In genomic region chr14:17406879-17407278, GRCm38 (mm10) we compare ENCODE assay signal across 22 mouse cellular contexts.
A peak's percentile ranks its signal among the peaks of the same experiment; 100 is the strongest.
DNase-seq lines count a peak whose midpoint lies in the region; ATAC-seq and TF ChIP-seq lines count a peak whose summit lies in the region.
"Had no signal": no experiment of that assay in that cellular context is flagged by ENCODE, and none has a peak within 500 bp of the region (broad histone marks: within the 10 kb centered on the region; RNA-seq: fewer than 3 reads in every experiment).

No protein-coding gene starts in this region.

- no peak overlapping the region for H3K4me3 ChIP-seq in intestine, embryonic 15.5 days (replicated peaks)
- H3K4me3 ChIP-seq in stomach, postnatal 0 days (ENCODE audit: low read depth, low read length) = no peak overlapping the region
- H3K4me3 ChIP-seq: embryonic facial prominence, embryonic 13.5 days; forebrain, embryonic 13.5 days; heart, embryonic 10.5 days; heart, embryonic 15.5 days; hindbrain, embryonic 10.5 days; hindbrain, embryonic 15.5 days had no signal

- H3K4me2 ChIP-seq in intestine, embryonic 15.5 days (replicated peaks) = no peak overlapping the region
- no peak overlapping the region for H3K4me2 ChIP-seq in stomach, postnatal 0 days (replicated peaks; ENCODE audit: low read depth)
- H3K4me2 ChIP-seq: embryonic facial prominence, embryonic 13.5 days; forebrain, embryonic 13.5 days; heart, embryonic 15.5 days; hindbrain, embryonic 15.5 days had no signal

- no peaks in the 10 kb centered on the region for H3K9me3 ChIP-seq in intestine, embryonic 15.5 days
- no peaks in the 10 kb centered on the region for H3K9me3 ChIP-seq in stomach, postnatal 0 days (ENCODE audit: control insufficient read depth, low read length)
- H3K9me3 ChIP-seq: embryonic facial prominence, embryonic 13.5 days; forebrain, embryonic 13.5 days; heart, embryonic 10.5 days; heart, embryonic 15.5 days; hindbrain, embryonic 10.5 days; hindbrain, embryonic 15.5 days had no signal

- H3K27me3 ChIP-seq in intestine, embryonic 15.5 days (replicated peaks) = no peaks in the 10 kb centered on the region
- H3K27me3 ChIP-seq in stomach, postnatal 0 days (ENCODE audit: control insufficient read depth, insufficient read depth, low read length) = no peaks in the 10 kb centered on the region
- H3K27me3 ChIP-seq: CH12.LX; embryonic facial prominence, embryonic 13.5 days; forebrain, embryonic 13.5 days; heart, embryonic 15.5 days; hindbrain, embryonic 15.5 days had no signal

- peak; percentile 56 to 66 for DNase-seq in lung, adult 18-20 months
- no peak for DNase-seq in lung, postnatal 14 days
- peak; percentile 53 for DNase-seq in large intestine, adult 2 months (ENCODE audit: low read depth, low spot score)
- DNase-seq in stomach, postnatal 0 days (ENCODE audit: low spot score) = peak; percentile 46
- DNase-seq in urinary bladder, adult 18-20 months (ENCODE audit: low spot score in 2 of 2) = no peak
- no peak for DNase-seq in spleen, postnatal 14 days (ENCODE audit: low spot score in 2 of 2)
- DNase-seq: adrenal gland, postnatal 14 days; cerebellum, adult 11-12 months; cerebellum, adult 9-10 months; cerebellum, postnatal 25 days; forebrain, postnatal 0 days; gastrocnemius, postnatal 14 days had no signal

- 0 out of 2 replicates have a peak, but pooled peaks cover 3% of the 10 kb centered on the region for H3K4me1 ChIP-seq in intestine, embryonic 15.5 days (replicated peaks)
- H3K4me1 ChIP-seq in stomach, postnatal 0 days (replicated peaks; ENCODE audit: control insufficient read depth, insufficient read depth) = no peaks in the 10 kb centered on the region
- H3K4me1 ChIP-seq: forebrain, embryonic 13.5 days; hindbrain, embryonic 15.5 days had no signal

- no peaks in the 10 kb centered on the region for H3K36me3 ChIP-seq in intestine, embryonic 15.5 days
- H3K36me3 ChIP-seq in stomach, postnatal 0 days (ENCODE audit: control insufficient read depth, insufficient read depth, low read length) = no peaks in the 10 kb centered on the region
- H3K36me3 ChIP-seq: embryonic facial prominence, embryonic 13.5 days; heart, embryonic 10.5 days; heart, embryonic 15.5 days; hindbrain, embryonic 10.5 days; hindbrain, embryonic 15.5 days had no signal

- H3K27ac ChIP-seq in intestine, embryonic 15.5 days = no peak overlapping the region
- no peak overlapping the region for H3K27ac ChIP-seq in stomach, postnatal 0 days (replicated peaks)
- H3K27ac ChIP-seq: embryonic facial prominence, embryonic 13.5 days; forebrain, embryonic 13.5 days; heart, embryonic 10.5 days; heart, embryonic 15.5 days; hindbrain, embryonic 10.5 days; hindbrain, embryonic 15.5 days had no signal

- TF ChIP-seq CTCF in stomach, postnatal 0 days (IDR thresholded peaks at IDR 0.05; ENCODE audit: low read depth) = no peak

- no peak overlapping the region for H3K9ac ChIP-seq in intestine, embryonic 15.5 days
- no peak overlapping the region for H3K9ac ChIP-seq in stomach, postnatal 0 days (ENCODE audit: low read length)
- H3K9ac ChIP-seq: embryonic facial prominence, embryonic 13.5 days; forebrain, embryonic 13.5 days; forebrain, postnatal 0 days; heart, embryonic 15.5 days; hindbrain, embryonic 15.5 days had no signal

- ATAC-seq in intestine, embryonic 15.5 days = peak; percentile 46; the same call in 1 of the 2 replicates
- peak; percentile 75; the same call in 1 of the 2 replicates for ATAC-seq in stomach, postnatal 0 days (ENCODE audit: low FRiP score, low TSS enrichment)
- ATAC-seq: activated CD4-positive, CD25-positive, alpha-beta regulatory T cell, adult 4 months; forebrain, embryonic 13.5 days; forebrain, postnatal 0 days; Patski had no signal

- no peak for TF ChIP-seq EP300 in stomach, postnatal 0 days (optimal IDR thresholded peaks at IDR 0.05)

Comparison
In these comparisons a context has a peak if more than half of its experiments do, and no peak if none do; other contexts are left out.
1. DNase-seq: peak in lung, adult 18-20 months (2 of 2), large intestine, adult 2 months (single experiment) and stomach, postnatal 0 days (single experiment); none in lung, postnatal 14 days (single experiment), urinary bladder, adult 18-20 months (0 of 2) and spleen, postnatal 14 days (0 of 2).